Mouse (Mus musculus) kidney, postnatal 14 days (tissue): ENCODE data around the gene Decr2.

Source experiments
- DNase-seq: peaks from one replicate; pipeline ENCODE4 v3.0.0; 2022; ENCODE audit warnings: mixed read lengths

Decr2 gene

GRCm38 (mm10) chr17:26113181-26113948 lies 23.2 kb upstream of the Decr2 start, which contains the start of gene Tmem8:
Tmem8 (plus strand) TSS chr17:26113299.
- peak; percentile 88 for DNase-seq

DNA sequence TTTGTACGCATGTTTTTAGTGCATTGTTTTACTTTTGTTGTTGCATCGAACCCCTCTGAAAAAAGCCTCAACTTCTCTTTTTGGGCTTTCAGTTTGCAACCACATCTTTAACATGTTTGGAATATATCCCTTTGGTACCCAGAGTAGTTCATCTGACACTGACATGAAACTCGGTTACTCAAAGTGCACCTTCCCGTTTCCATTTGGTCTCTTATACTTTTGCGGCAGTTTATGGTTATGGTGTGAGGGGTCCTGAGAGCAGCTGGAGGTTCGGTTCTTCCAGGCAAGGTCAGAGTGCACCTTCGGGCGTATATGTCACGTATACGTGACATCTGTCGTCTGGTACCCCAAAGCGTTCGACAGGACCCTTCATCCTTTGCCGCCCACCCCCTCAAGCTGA lies 22.6 kb upstream of the Decr2 start:
- DNase-seq: no peak

GRCm38 (mm10) chr17:26111722-26112121 lies 21.6 kb upstream of the Decr2 start:
- no peak for DNase-seq

DNA sequence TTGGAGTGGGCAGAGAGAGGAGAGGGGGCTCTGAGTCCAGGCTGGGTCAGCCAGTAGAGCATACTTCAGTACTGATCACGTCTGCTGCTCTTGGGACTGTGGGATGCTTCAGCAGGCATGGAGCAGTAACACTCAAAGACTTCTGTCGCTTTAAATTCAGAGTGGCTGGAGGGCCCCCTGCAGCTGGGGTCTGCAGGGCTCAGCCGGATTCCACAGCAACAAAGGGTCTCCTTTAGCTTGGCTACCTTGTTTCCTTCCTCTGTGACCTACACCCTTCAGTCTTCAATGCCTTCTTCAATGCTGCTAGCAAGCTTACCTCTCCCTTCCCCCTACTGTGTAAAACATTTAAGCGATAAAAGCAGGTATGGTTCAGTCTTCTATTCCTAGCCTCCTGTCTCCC lies 20.9 kb upstream of the Decr2 start:
- no peak for DNase-seq

- DNase-seq: no peak
Measured at GRCm38 (mm10) chr17:26110156-26110555, 20.0 kb upstream of the Decr2 start.

GRCm38 (mm10) chr17:26105619-26106018 lies 15.5 kb upstream of the Decr2 start:
- no peak for DNase-seq

GRCm38 (mm10) chr17:26101478-26101877 lies 11.3 kb upstream of the Decr2 start:
- DNase-seq: peak; percentile 81

DNA sequence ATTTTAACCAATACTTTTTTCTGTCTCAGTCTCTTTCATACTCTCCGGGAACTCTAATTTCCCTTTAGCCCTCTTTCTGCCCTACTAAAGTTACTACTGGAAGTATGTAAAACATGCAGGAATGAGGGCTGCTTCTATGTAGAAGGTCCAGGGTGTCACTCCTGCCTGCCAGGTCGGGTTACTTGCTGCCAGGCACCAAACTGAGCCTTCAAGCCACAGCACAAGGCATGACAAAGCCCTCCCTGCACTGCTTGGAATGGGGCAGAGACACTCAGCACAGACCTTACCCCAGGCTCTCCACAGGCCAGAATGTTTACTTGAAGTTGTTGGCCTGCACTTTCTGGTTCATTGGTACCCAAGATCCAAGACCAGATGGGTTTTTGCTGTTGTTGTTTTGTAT lies 10.0 kb upstream of the Decr2 start:
- DNase-seq: no peak

DNA sequence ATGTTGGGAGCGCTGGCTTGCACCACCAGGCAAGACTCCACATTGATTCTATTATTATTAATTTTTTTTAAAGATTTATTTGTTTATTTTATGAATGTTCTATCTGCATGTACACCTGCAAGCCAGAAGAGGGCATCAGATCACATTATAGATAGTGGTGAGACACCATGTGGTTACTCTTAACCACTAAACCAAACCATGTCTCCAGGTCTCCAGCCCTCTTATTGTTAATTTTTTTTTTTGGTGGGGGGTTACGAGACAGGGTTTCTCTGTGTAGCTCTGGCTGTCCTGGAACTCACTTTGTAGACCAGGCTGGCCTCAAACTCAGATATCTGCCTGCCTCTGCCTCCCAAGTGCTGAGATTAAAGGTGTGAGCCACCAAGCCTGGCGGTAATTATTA lies 9.2 kb upstream of the Decr2 start:
- DNase-seq: peak; percentile 39

GRCm38 (mm10) chr17:26098461-26098860 lies 8.3 kb upstream of the Decr2 start:
- DNase-seq: no peak

DNA sequence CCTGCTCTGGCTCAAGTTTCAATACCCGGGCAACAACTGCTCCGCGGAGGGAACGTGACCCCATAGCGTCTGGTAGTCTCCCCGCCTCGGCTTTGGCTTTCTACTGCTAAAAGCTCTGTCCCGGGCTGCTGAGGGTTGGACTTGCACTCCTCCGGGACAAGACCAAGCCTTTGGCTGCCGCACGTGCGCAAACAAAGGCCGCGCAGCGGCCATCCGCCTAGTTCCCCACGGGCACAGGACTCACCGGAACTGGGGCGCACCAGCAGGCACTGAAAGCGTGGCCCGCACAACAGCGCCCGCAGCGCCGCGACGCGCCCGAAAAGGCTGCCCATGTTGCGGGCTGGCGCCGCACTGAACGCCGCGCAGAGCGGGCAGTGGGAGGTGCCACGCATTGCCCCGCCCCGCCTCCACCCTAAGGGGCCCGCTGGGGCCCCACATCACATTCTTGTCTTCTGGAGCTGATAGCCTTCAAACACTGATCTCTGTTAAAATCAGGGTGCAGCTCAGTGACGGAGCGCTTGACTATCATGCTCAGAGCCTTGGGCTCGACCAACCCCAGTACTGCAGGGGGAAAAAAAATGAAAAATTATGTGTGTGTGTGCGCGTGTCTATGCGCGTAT lies 5.1 kb upstream of the Decr2 start, which contains the start of gene Nme4:
Gene Nme4 (minus strand): TSS at position 482 of the 620 bp plus-strand sequence.
- DNase-seq: peak; percentile 62

DNA sequence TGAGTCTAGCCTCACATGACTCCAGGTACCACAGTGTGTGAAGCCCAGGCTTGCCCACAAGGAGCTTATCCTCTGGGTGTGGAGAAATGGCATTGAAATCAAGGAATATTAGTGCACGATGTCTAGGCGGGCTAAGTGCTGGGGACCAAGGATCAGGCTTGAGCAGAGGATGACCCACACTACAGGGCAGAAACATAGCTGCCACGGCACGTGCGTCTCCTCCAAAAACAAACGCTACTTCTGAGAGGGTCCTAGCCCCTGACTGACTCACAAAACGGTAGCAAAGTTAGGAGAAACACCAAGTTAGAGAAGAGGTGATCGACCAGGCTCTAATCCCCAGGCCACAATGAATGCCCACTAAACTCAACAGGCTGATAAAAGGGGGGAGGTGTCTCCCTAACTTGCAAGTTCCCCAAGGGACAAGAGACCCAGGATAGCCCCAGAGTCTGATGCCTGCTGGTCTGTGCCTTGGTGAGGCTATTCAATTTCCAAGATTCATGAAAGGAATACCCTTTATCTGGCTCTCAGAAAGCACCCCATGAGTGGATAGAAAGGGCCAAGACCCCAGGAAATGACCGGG lies 4.5 kb upstream of the Decr2 start:
- no peak for DNase-seq

DNA sequence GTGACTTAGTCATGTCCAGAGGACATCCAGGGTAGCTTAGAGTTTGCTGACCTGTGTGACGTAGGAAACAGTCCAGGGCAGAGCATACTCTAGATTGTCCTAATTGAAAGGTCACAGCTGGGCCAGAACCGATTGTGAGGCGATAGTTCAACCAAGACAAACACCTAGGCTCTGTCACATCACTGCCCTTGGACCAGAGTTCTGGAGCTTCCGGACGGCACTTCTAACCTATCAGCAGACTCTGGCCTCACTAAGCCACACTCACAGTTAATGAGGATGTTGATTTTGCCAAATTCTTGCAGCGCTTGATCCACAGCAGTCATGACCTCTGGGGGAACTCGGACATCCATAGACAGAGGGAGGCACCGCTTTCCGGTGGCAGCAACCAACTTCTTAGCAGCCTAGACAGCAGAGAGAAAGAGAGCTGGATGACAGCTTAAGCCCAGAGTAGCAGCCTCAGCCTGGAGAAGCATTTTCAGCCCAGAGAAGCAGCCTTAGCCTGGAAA lies 3.0 kb downstream of the Decr2 start:
- no peak for DNase-seq

- DNase-seq: no peak
Measured at GRCm38 (mm10) chr17:26080867-26081266, 9.3 kb downstream of the Decr2 start.

DNA sequence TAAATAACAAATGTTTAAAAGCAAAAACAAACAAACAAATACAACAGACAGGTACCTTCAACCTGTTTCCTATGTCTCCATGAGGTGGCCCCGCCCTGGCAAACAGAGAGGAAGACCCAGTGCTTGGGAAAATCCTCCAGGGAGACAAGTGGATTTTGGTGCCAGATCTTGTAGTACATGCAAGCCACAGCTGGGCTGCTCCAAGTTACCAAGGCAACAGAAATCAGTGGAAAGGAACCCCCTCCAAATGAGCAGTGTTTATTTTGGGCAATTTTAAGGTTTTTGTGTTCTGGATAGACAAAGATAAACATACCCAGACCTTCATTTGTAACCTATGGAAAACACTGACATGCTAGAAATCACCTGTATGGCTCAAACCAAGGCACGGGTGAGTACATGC lies 11.3 kb downstream of the Decr2 start:
- DNase-seq: no peak

GRCm38 (mm10) chr17:26075246-26075645 lies 14.9 kb downstream of the Decr2 start:
- no peak for DNase-seq

DNA sequence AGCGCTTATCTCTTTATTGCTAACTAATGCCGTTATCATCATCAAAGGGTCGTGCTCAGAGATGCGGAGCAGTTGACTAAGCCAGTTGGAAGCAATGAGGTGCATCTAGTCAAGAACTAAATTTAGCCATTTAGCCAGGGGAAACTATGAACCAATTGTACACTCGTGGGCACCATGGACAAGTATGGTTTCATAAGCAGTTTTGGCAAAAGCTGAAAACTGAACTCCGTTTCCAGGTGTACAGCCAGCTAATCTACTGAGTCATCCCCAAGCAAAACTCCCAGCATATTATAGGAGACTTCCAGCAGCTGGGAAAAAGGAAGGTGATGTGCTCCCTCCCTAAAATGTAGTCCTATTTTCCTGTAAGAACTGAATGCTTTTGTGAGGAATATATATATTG lies 20.0 kb downstream of the Decr2 start:
- DNase-seq: no peak

- DNase-seq: peak; percentile 92
Measured at GRCm38 (mm10) chr17:26068831-26069739, 21.1 kb downstream of the Decr2 start, which contains the start of gene Rab11fip3. Rab11fip3 (minus strand) TSS chr17:26069555.

DNA sequence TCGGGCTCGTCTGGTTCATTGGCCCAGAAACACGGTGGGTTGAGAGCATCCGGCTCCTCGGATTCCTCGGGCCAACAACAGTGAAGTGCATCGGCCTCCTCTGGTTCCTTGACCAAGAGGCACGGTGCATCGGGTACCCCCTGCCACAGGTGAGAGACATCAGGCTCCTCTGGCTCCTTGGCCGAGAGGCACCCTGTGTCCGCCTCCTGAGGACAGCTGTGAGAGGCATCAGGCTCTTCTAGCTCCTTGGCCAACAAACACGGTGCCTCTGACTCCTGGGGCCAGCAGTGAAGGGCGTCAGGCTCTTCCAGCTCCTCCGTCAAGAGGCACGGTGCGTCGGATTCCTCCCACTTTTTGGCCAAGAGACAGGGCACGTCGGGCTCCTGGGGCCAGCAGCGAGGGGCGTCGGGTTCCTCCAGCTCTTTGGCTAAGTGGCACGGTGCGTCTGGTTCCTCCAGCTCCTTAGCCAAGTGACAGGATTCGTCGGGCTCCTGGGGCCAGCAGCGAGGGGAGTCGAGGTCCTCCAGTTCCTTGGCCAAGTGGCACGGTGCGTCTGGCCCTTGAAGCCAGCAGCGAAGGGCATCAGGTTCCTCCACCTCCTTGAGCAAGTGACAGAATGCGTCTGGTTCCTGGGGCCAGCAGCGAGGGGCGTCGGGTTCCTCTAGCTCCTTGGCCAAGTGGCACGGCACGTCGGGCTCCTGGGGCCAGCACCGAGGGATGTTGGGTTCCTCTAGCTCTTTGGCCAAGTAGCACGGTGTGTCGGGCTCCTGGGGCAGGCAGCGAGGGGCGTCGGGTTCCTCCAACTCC lies 21.9 kb downstream of the Decr2 start:
- DNase-seq: peak; percentile 16

DNA sequence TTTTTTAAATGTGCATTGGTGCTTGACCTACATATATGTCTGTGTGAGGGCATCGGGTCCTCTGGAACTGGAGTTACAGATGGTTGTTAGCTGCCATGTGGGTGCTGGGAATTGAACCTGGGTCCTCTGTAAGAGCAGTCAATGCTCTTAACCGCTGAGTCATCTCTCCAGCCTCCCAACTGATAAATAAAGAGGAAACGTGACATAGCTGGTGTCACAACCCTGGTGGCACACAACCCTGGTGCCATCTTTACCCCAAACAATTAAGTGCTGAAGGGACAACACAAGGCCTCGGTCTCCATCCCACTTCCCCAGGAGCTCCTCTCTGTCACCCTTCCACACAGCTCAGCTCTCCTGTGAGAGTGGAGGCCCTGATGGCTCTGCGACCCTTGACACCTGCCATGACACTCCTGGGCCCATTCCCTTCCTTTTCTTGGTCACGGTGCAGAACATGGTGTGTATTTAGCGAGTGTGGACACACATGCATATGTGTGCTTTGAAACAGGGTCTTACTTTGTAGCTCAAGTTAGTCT lies 23.6 kb downstream of the Decr2 start:
- DNase-seq: no peak

DNA sequence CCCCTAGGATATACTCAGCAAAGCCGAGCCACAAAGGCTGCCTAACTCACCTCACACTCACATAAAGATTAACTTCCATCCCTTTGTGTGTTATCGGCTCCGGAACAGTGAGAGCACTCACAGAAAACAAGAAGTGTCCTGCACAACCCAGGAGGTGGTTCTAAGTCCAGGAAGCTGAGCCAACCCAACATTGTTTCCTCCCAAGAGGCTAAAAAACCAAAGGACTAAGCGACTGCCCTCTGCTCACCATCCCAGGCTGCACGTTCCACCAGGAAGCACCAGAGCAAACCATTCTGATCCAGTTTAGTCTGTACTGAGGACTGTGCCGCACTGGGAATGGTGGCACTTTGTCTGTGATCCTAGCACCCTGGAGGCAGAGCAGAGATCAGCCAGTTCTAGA lies 25.2 kb downstream of the Decr2 start:
- peak; percentile 32 for DNase-seq
